Mouse (Mus musculus) E14TG2a.4 (cell line): ENCODE data around the gene Ncaph.
"Not testable (repeated sequence)": the region's sequence is repeated elsewhere in the genome, so short reads cannot be mapped to it uniquely, and the experiment has no call there.

Experiments
- CTCF ChIP-seq: conservative IDR thresholded peaks from 2 replicates; pipeline ENCODE4 v1.5.1; 2014; ENCODE audit warnings: low read length
- NANOG ChIP-seq: IDR thresholded peaks from 2 replicates; pipeline ENCODE4 v1.6.1; 2014; ENCODE audit warnings: borderline replicate concordance, low read length, mixed read lengths

DNA sequence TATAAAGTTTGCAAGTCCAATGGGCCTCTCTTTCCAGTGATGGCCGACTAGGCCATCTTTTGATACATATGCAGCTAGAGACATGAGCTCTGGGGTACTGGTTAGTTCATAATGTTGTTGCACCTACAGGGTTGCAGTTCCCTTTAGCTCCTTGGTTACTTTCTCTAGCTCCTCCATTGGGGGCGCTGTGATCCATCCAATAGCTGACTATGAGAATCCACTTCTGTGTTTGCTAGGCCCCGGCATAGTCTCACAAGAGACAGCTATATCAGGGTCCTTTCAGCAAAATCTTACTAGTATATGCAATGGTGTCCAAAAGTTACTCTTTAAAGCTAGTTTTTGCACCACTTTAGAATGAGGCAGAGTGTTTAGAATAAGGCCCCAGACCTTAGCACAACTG, 1.5 kb upstream of the Ncaph start:
- not testable (repeated sequence) for TF ChIP-seq CTCF, NANOG
